Mouse (Mus musculus) forebrain, embryonic 11.5 days (tissue): ENCODE results near the gene Gm5965. TPM values are rescaled to one million over a fixed set of nuclear protein-coding genes. Genes with fewer than 3 reads are reported as not detected.
A peak's percentile ranks its signal among the peaks of the same experiment; 100 is the strongest.

Experiments used
- ATAC-seq: fragments of 200-750 bp; cut with Nextera tagmentation; replicated peaks from 2 replicates; pipeline ENCODE4 v1.8.0; 2017; ENCODE audit warnings: moderate TSS enrichment; ENCODE audit not compliant: low FRiP score
- DNase-seq: peaks from one replicate; pipeline ENCODE4 v3.0.0-alpha.2; 2017; ENCODE audit warnings: low spot score
- H3K27ac ChIP-seq: fragments of 300-500 bp; sonication (generic); 2 replicates; pipeline ENCODE4 v1.5.1; 2014; ENCODE audit warnings: low read depth, low read length
- H3K27me3 ChIP-seq: fragments of 300-500 bp; sonication (generic); 2 replicates; pipeline ENCODE4 v1.6.1; 2014; ENCODE audit warnings: mild to moderate bottlenecking, low read length, mixed read lengths; ENCODE audit not compliant: control insufficient read depth, insufficient read depth
- H3K36me3 ChIP-seq: fragments of 300-500 bp; sonication (generic); 2 replicates; pipeline ENCODE4 v1.6.1; 2014; ENCODE audit warnings: mild to moderate bottlenecking, low read length, moderate library complexity, mixed read lengths; ENCODE audit not compliant: control insufficient read depth, insufficient read depth
- H3K4me1 ChIP-seq: fragments of 300-500 bp; sonication (generic); replicated peaks from 2 replicates; pipeline ENCODE4 v1.6.1; 2014; ENCODE audit warnings: low read length, mixed read lengths; ENCODE audit not compliant: control insufficient read depth, insufficient read depth
- H3K4me2 ChIP-seq: fragments of 300-500 bp; sonication (generic); 2 replicates; pipeline ENCODE4 v1.6.1; 2014; ENCODE audit warnings: low read depth, mild to moderate bottlenecking, low read length, moderate library complexity, mixed read lengths; ENCODE audit not compliant: severe bottlenecking
- H3K4me3 ChIP-seq: fragments of 300-500 bp; sonication (generic); 2 replicates; pipeline ENCODE4 v1.5.1; 2014; ENCODE audit warnings: low read depth, low read length
- H3K9ac ChIP-seq: fragments of 300-500 bp; sonication (generic); 2 replicates; pipeline ENCODE4 v1.6.1; 2014; ENCODE audit warnings: low read length
- H3K9me3 ChIP-seq: fragments of 300-500 bp; sonication (generic); 2 replicates; pipeline ENCODE4 v1.6.1; 2016; ENCODE audit warnings: low read length, mixed read lengths; ENCODE audit not compliant: control insufficient read depth
- WGBS: fragments of 180-500 bp; shearing (Covaris S2); extraction: QIAGEN DNeasy Blood & Tissue Kit; methylation state at CpG from one replicate; pipeline ENCODE4 v1.1.7; 2014; 5-methylcytosine and 5-hydroxymethylcytosine counted together
- polyA plus RNA-seq: library from polyadenylated mRNA; unstranded; fragments of >200 nt; fragmentation: Nextera tagmentation; extraction: Ambion mirVana; gene quantifications from 2 replicates; pipeline ENCODE4 v1.2.1, GENCODE M21; 2014

The Gm5965 gene
- polyA plus RNA-seq, 1 experiment from 2014 or later, result not detected

DNA sequence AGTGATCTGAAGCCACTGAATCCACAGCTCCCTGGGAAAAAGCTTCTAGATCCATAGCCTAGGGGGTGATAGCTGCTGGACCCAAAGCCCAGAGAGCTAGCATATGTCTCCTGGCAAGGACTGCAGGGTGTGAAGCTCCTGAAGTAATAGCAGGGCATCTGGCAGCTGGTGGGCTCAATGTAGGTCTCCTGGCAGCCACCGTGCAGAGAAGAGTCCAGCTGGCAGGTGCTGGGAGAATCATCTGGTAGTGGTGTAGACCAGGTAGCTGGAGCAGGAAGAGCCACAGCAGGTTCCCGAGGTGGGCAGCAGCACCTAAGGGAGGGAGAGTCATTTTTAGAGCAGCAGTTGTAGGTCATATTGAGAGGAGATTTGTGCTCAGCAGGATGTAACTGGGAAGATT, 34.1 kb downstream of the Gm5965 start, which contains the start of gene Gm20741:
TSS of gene Gm20741 (minus strand) at position 394 of the 400 bp plus-strand sequence.
- ATAC-seq (no peak), DNase-seq (no peak)
- no peaks in the 10 kb centered on the region for H3K36me3 ChIP-seq
- H3K4me2 ChIP-seq, result no peak within 1 kb of the TSS
- H3K4me1 ChIP-seq, result no peaks in the 10 kb centered on the region
- H3K27ac ChIP-seq, result no peak within 1 kb of the TSS
- WGBS, result 78% methylated on average over 2 of the region's 2 CpGs
- H3K9me3 ChIP-seq, result no peaks in the 10 kb centered on the region
- no peak within 1 kb of the TSS for H3K9ac ChIP-seq
- H3K4me3 ChIP-seq, result no peak within 1 kb of the TSS
- H3K27me3 ChIP-seq, result no peaks in the 10 kb centered on the region

DNA sequence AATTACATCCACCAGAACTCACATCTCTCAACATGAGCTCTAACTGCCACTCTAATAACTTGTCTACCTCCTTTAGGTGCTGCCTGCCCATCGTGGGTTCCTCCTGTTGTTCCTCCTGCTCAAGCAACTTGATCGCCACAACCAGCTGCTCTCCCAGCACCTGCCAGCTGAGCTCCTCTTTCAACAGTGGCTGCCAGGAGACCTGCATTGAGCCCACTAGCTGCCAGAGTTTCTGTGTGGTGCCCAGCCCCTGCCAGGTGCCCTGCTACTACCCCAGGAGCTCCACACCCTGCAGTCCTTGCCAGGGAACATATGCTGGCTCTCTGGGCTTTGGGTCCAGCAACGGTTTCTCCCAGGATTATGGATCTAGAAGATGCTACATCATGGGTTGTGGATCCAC, 42.4 kb downstream of the Gm5965 start, which contains the start of gene Krtap15:
TSS of gene Krtap15 (plus strand) at position 150 of the 400 bp plus-strand sequence.
- Histone ChIP-seq H3K4me2 (no peak within 1 kb of the TSS), H3K36me3 (no peaks in the 10 kb centered on the region), H3K4me3 (no peak within 1 kb of the TSS), H3K27me3 (no peaks in the 10 kb centered on the region), H3K9me3 (no peaks in the 10 kb centered on the region), H3K9ac (no peak within 1 kb of the TSS), H3K4me1 (no peaks in the 10 kb centered on the region), H3K27ac (no peak within 1 kb of the TSS)
- WGBS, result 74% methylated on average over 3 of the region's 3 CpGs
- DNase-seq, result no peak
- no peak for ATAC-seq

DNA sequence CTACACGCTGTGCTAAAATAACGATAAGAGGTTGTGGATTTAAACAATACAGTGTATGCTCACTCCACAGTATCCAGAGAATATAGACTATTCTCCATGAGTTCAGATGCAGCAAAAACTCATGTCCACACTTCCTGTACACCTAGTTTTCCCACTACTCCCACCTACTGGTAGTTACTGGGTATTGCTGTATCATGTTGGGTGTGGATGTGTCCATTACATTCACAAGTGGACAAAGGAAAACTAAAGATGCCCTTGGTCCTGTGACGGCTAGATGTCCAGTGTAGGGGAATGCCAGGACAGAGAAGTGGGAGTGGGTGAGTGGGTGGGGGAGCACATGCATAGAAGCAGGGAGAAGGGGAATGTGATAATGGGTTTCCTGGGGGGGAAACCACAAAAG, 46.0 kb downstream of the Gm5965 start:
- H3K4me1 ChIP-seq, result no peaks in the 10 kb centered on the region
- 74% methylated on average over 3 of the region's 3 CpGs for WGBS
- no peak overlapping the region for H3K4me3 ChIP-seq
- H3K27me3 ChIP-seq, result no peaks in the 10 kb centered on the region
- no peak overlapping the region for H3K4me2 ChIP-seq
- ATAC-seq, result peak; percentile 64
- DNase-seq, result no peak
- no peaks in the 10 kb centered on the region for H3K36me3 ChIP-seq
- no peak overlapping the region for H3K27ac ChIP-seq
- no peak overlapping the region for H3K9ac ChIP-seq
- H3K9me3 ChIP-seq, result no peaks in the 10 kb centered on the region

DNA sequence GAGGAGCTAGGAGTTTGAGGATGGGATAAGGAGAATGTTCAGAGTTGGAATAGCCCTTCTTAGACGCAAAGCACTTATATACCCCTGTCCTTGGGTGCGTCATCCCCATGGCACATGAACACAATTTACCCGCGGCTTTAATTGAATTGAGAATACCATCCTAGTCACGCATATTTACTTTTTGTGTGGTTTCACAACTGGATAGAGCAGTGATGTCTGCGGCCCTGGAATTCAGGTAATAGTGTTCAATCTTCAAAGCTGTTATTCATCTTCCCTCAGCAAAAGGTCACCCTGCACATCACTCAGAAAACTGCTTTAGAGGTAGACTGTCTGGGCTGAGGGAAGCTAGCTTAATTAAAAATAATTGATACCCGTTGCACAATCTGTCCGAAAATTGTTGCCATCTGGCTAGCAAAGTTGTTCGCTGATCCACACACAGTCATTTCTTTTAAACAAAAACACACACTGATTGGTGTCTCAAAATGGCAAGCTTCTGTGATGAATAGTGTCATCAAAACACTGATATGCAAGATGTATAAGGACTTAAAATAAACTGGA, 48.5 kb downstream of the Gm5965 start, which contains the start of gene Krtap14:
TSS of gene Krtap14 (minus strand) at position 51 of the 558 bp plus-strand sequence.
- no peak within 1 kb of the TSS for H3K27ac ChIP-seq
- no peaks in the 10 kb centered on the region for H3K27me3 ChIP-seq
- no peak for DNase-seq
- H3K9ac ChIP-seq, result no peak within 1 kb of the TSS
- H3K4me3 ChIP-seq, result no peak within 1 kb of the TSS
- no peaks in the 10 kb centered on the region for H3K4me1 ChIP-seq
- 78% methylated on average over 9 of the region's 9 CpGs for WGBS
- no peak within 1 kb of the TSS for H3K4me2 ChIP-seq
- ATAC-seq, result no peak
- no peaks in the 10 kb centered on the region for H3K36me3 ChIP-seq
- H3K9me3 ChIP-seq, result no peaks in the 10 kb centered on the region

DNA sequence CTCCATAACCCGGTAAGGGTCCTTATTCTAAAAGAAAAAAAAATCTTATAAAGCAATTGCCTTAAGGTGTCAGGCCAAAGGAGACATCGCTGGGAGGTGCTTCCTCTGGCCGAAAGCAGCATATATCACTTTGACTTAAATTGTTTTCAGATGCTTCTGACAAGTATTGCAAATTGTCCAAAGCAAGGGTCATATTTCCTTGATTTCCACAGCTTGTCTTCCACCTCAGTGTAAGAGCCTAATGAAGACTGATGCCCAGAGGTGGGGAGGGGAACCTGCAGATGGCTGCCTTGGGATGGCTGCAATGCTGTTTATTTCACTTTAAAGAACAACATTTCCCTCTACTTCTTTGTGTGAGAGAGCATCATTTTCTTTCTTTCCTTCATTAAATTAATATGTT, 49.3 kb downstream of the Gm5965 start:
- no peak overlapping the region for H3K4me3 ChIP-seq
- DNase-seq, result no peak
- no peaks in the 10 kb centered on the region for H3K9me3 ChIP-seq
- no peak overlapping the region for H3K27ac ChIP-seq
- no peak overlapping the region for H3K4me2 ChIP-seq
- no peaks in the 10 kb centered on the region for H3K36me3 ChIP-seq
- no peaks in the 10 kb centered on the region for H3K27me3 ChIP-seq
- no peak overlapping the region for H3K9ac ChIP-seq
- H3K4me1 ChIP-seq, result no peaks in the 10 kb centered on the region
- WGBS, result 72% methylated on average over 3 of the region's 3 CpGs
- no peak for ATAC-seq

Other genes starting within 250 kb of the Gm5965 start
- 1.3 and 1.5 TPM in 2 replicates for gene Cldn8, start 214.7 kb upstream of the Gm5965 start, polyA plus RNA-seq
- gene Krtap24-1, start 165.6 kb upstream of the Gm5965 start, polyA plus RNA-seq, result not detected in 2 replicates
- gene 2310079G19Rik, start 150.2 kb upstream of the Gm5965 start, polyA plus RNA-seq, result not detected in 2 replicates
- not detected in 2 replicates for gene Krtap26-1, start 130.1 kb upstream of the Gm5965 start, polyA plus RNA-seq
- gene Krtap27-1, start 106.2 kb upstream of the Gm5965 start, polyA plus RNA-seq, result not detected in 2 replicates
- gene 2310061N02Rik, start 69.9 kb upstream of the Gm5965 start, polyA plus RNA-seq, result not detected in 2 replicates
- gene Krtap13-1, start 49.0 kb upstream of the Gm5965 start, polyA plus RNA-seq, result not detected in 2 replicates
- gene Krtap13, start 26.3 kb upstream of the Gm5965 start, polyA plus RNA-seq, result not detected in 2 replicates
- not detected in 2 replicates for gene 2310034C09Rik, start 19.0 kb upstream of the Gm5965 start, polyA plus RNA-seq
- not detected in 2 replicates for gene 2310057N15Rik, start 3.7 kb upstream of the Gm5965 start, polyA plus RNA-seq
- gene Gm20741, start 34.3 kb downstream of the Gm5965 start, polyA plus RNA-seq, result not detected in 2 replicates
- gene Krtap15, start 42.3 kb downstream of the Gm5965 start, polyA plus RNA-seq, result not detected in 2 replicates
- not detected in 2 replicates for gene Krtap14, start 48.2 kb downstream of the Gm5965 start, polyA plus RNA-seq
- gene Krtap19-1, start 91.5 kb downstream of the Gm5965 start, polyA plus RNA-seq, result not detected in 2 replicates
- gene Krtap19-2, start 96.4 kb downstream of the Gm5965 start, polyA plus RNA-seq, result not detected in 2 replicates
- not detected in 2 replicates for gene Krtap19-3, start 100.1 kb downstream of the Gm5965 start, polyA plus RNA-seq
- gene Krtap19-4, start 107.2 kb downstream of the Gm5965 start, polyA plus RNA-seq, result not detected in 2 replicates
- gene Krtap19-5, start 118.6 kb downstream of the Gm5965 start, polyA plus RNA-seq, result not detected in 2 replicates
- not detected in 2 replicates for gene Krtap19-9b, start 154.4 kb downstream of the Gm5965 start, polyA plus RNA-seq
- not detected in 2 replicates for gene Krtap16-3, start 185.0 kb downstream of the Gm5965 start, polyA plus RNA-seq
- gene Krtap22-2, start 232.9 kb downstream of the Gm5965 start, polyA plus RNA-seq, result not detected in 2 replicates
- not detected in 2 replicates for gene Gm10229, start 237.4 kb downstream of the Gm5965 start, polyA plus RNA-seq